Mouse (Mus musculus) bone marrow, adult 2 months (tissue): ENCODE results near the gene Iqsec3. TPM values are rescaled to one million over a fixed set of nuclear protein-coding genes. Genes with fewer than 3 reads are reported as not detected.

Source experiments
- H3K27ac ChIP-seq: fragments of 200-500 bp; 2 replicates; pipeline ENCODE4 v1.5.1; 2012; ENCODE audit warnings: low read depth, mild to moderate bottlenecking, control low read depth, inconsistent platforms, low read length; ENCODE audit not compliant: control insufficient read depth, poor library complexity, insufficient read depth
- H3K4me1 ChIP-seq: fragments of 200-500 bp; 2 replicates; pipeline ENCODE4 v1.6.1; 2011; ENCODE audit warnings: low read length; ENCODE audit not compliant: control insufficient read depth, insufficient read depth
- H3K4me3 ChIP-seq: fragments of 200-500 bp; replicated peaks from 2 replicates; pipeline ENCODE3; 2011; ENCODE audit warnings: mild to moderate bottlenecking, low read depth, low read length, control low read depth; ENCODE audit not compliant: control insufficient read depth
- CTCF ChIP-seq: fragments of 200-500 bp; IDR thresholded peaks from 2 replicates; pipeline ENCODE4 v1.5.1; 2011; ENCODE audit warnings: low read length, control low read depth; ENCODE audit not compliant: control insufficient read depth, insufficient read depth
- POLR2A ChIP-seq: fragments of 200-500 bp; IDR thresholded peaks from 2 replicates; pipeline ENCODE4 v1.6.1; 2011; ENCODE audit warnings: low read depth, mild to moderate bottlenecking, control low read depth, low read length, borderline replicate concordance; ENCODE audit not compliant: control insufficient read depth
- WGBS: fragments of 180-500 bp; shearing (Covaris S2); methylation state at CpG from one replicate; pipeline ENCODE4 v1.1.7; 2018; 5-methylcytosine and 5-hydroxymethylcytosine counted together
- polyA plus RNA-seq: library from polyadenylated mRNA; stranded (reverse); fragments of >200 nt; gene quantifications from 2 replicates; pipeline ENCODE4 v1.2.4, GENCODE M21; 2011; ENCODE audit warnings: low replicate concordance; ENCODE audit not compliant: missing spikeins, insufficient read depth, insufficient read length

Gene Iqsec3
- polyA plus RNA-seq: not detected in 2 replicates

- H3K27ac ChIP-seq: no peak within 1 kb of the TSS
- H3K4me3 ChIP-seq: no peak within 1 kb of the TSS
- 3% methylated on average over 65 of the region's 65 CpGs for WGBS
- no peaks in the 10 kb centered on the region for H3K4me1 ChIP-seq
- TF ChIP-seq POLR2A: no peak; the same call in 1 of the 2 replicates
- no peak for TF ChIP-seq CTCF
Observed at GRCm38 (mm10) chr6:121473093-121473821, at the start of gene Iqsec3. Gene Iqsec3, minus strand, starts transcription at chr6:121473678.

- no peak for TF ChIP-seq POLR2A
- TF ChIP-seq CTCF: no peak
- 56% methylated on average over 5 of the region's 5 CpGs for WGBS
- H3K4me1 ChIP-seq: no peaks in the 10 kb centered on the region
- no peak overlapping the region for H3K4me3 ChIP-seq
- no peak overlapping the region for H3K27ac ChIP-seq
Observed at GRCm38 (mm10) chr6:121522106-121522705, 48.7 kb upstream of the Iqsec3 start.

GRCm38 (mm10) chr6:121521030-121521429 lies 47.6 kb upstream of the Iqsec3 start:
- no peak overlapping the region for H3K27ac ChIP-seq
- no peaks in the 10 kb centered on the region for H3K4me1 ChIP-seq
- H3K4me3 ChIP-seq: no peak overlapping the region
- 67% methylated on average over 3 of the region's 3 CpGs for WGBS
- TF ChIP-seq CTCF: no peak
- no peak for TF ChIP-seq POLR2A

GRCm38 (mm10) chr6:121519896-121520295 lies 46.4 kb upstream of the Iqsec3 start:
- no peak overlapping the region for H3K4me3 ChIP-seq
- no peaks in the 10 kb centered on the region for H3K4me1 ChIP-seq
- H3K27ac ChIP-seq: no peak overlapping the region
- no peak for TF ChIP-seq POLR2A
- TF ChIP-seq CTCF: no peak
- 66% methylated on average over 2 of the region's 2 CpGs for WGBS

- 70% methylated on average over 5 of the region's 5 CpGs for WGBS
- Histone ChIP-seq H3K4me3 (no peak overlapping the region), H3K27ac (no peak overlapping the region), H3K4me1 (no peaks in the 10 kb centered on the region)
- TF ChIP-seq CTCF (no peak), POLR2A (no peak)
Observed at GRCm38 (mm10) chr6:121519266-121519810, 45.9 kb upstream of the Iqsec3 start.

- 69% methylated on average over 6 of the region's 6 CpGs for WGBS
Observed at GRCm38 (mm10) chr6:121517726-121518125, 44.2 kb upstream of the Iqsec3 start.

GRCm38 (mm10) chr6:121510381-121510780 lies 36.9 kb upstream of the Iqsec3 start:
- H3K4me1 ChIP-seq: no peaks in the 10 kb centered on the region
- 82% methylated on average over 3 of the region's 3 CpGs for WGBS
- no peak overlapping the region for H3K4me3 ChIP-seq
- H3K27ac ChIP-seq: no peak overlapping the region
- TF ChIP-seq CTCF: no peak
- no peak for TF ChIP-seq POLR2A

More at GRCm38 (mm10) chr6:121517726-121518125, 44.2 kb upstream of the Iqsec3 start:
- Histone ChIP-seq H3K4me3 (no peak overlapping the region), H3K4me1 (no peaks in the 10 kb centered on the region), H3K27ac (no peak overlapping the region)
- no peak for TF ChIP-seq CTCF
- no peak for TF ChIP-seq POLR2A

GRCm38 (mm10) chr6:121509871-121510270 lies 36.4 kb upstream of the Iqsec3 start:
- 75% methylated on average over 7 of the region's 7 CpGs for WGBS
- H3K27ac ChIP-seq: no peak overlapping the region
- TF ChIP-seq POLR2A: no peak
- no peak for TF ChIP-seq CTCF
- H3K4me1 ChIP-seq: no peaks in the 10 kb centered on the region
- no peak overlapping the region for H3K4me3 ChIP-seq

- Histone ChIP-seq H3K27ac (no peak overlapping the region), H3K4me3 (no peak overlapping the region), H3K4me1 (no peaks in the 10 kb centered on the region)
- TF ChIP-seq POLR2A (no peak), CTCF (peak; percentile 13; the same call in 1 of the 2 replicates)
- 66% methylated on average over 5 of the region's 5 CpGs for WGBS
Observed at GRCm38 (mm10) chr6:121508266-121508665, 34.8 kb upstream of the Iqsec3 start.
